Mouse (Mus musculus) right cerebral cortex, postnatal 36 days (tissue): ENCODE measurements around the gene 1700016C15Rik.
A peak's percentile ranks its signal among the peaks of the same experiment; 100 is the strongest.

ENCODE experiments used
- DNase-seq, 2 experiments: peaks; one replicate each; pipeline ENCODE4 v3.0.0; 2022; ENCODE audit warnings: low spot score in 2 of 2, mixed read lengths in 1 of 2

The 1700016C15Rik gene

DNA sequence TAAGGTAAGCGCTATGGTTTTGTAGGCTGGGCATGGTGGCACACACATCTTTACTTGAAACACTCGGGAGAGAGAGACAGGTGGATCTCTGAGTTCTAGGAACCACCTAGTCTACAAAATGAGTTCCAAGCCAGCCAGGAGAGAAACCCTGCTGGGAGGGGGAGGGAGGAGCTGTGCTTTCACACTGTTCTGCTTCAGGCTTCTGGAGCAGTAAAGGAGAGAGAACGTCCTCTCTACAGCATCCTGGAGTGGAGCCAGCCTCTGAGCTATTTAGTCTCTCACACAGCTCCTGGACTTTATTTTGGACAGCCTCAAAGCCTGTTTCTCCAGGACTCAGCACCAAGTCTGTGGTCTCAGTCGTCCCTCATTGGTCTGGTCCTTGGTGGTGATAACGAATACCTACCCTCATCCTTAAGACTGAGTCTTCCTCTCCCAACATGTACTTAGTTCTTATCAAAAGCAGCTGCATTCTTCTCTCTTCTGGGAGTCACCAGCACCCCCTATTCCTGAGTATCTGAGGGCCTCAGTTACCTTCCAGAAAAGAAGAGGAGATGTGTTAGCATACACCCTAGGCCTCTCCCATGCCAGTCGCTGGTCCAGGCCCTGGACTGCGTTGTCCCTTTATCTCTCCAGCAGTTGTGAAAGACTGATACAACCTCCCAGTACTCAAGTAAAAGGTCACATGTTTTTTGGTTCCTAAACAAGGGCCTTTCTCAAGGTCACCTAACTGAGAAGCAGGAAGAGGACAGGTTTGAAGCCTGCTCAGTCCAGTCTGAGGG is 12.4 kb upstream of the 1700016C15Rik start:
- DNase-seq, result no peak

DNA sequence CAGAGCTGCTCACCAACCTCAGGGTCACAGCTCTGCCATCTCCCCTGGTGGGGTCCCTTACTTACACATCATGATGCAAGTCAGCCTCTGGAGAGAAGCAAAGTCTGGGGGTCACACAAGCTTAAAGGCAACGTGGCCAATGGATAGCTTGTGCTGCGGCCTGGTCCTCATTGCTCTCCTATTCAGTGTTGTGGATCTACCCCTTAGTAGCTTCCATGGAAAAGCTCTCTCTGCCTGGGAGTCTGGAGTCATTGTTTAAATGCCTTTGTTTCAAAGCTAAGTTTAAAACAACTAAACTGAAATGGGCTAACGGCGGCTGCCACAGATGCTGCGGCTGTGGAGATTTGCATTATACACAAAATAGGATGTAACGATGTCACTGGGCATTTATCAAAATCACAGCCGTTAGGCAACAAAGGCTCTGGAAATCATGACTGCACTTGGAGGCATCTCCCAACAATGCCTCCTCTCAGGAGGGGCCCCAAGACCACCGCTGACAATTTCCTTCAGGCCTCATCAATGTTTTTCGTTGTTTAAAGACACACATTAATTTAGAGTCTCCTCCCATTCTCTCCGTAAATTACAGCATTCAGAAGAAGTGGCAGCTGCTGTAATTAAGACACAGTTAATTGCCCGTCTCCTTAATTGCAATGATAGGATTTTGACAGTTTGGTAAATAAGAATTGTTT is 11.1 kb upstream of the 1700016C15Rik start:
- no peak for DNase-seq

DNA sequence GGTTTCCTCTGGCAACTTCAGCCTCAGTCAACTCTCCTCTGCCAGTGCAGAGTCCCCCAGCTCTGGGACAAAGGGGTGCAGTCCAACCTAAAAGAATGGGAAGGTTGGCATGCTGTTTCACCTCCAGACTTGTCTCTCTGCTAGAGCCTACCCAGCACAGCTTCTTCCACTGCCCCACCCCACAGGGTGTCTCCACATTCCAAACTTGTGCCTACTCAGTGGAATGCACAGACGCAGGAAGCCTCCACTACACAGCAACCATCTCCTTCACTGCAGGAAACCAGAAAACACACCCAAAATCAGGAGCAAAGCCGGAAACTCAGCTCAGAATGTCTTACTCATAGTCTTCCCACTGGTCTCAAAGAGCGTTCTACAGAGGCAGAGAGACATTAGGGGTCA is 10.6 kb upstream of the 1700016C15Rik start:
- DNase-seq, result no peak

DNA sequence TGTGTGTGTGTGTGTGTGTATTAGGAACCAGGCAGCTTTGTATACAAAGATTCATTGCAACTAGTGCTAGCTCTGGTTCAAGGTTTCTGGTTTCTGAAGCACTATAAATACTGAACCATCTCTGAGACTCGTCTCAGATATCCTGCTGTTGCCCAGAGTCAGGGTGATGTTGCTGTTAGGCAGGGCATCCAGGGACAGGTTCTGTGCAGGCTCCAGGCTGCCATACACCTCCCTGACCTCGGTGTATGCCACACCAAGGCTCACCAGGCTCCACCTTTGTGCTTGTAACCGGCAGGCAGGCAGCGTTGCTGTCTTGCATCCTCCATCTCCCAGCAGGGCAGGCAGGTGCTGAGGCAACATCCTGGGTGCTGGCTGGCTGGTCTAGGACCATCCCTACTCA is 5.8 kb upstream of the 1700016C15Rik start:
- DNase-seq, result no peak

DNA sequence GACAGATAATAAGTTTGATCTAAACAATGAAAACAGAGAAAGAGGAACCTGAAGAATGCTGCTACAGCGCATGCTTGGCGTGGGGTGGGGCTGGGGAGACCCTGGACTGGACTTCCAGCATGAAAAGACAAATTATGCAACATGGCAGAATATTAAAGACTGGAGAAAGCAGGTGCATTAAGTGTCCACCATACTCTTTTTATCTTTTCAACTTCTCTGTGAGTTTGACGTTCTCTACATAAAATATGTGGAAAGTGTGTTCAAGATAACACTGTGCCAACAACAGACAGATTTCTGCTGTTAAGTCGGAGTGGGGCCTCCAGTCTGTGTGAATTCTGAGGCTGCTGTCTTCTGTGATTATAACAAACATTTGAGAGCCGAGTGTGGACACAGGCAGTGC is 2.7 kb upstream of the 1700016C15Rik start:
- no peak for DNase-seq

DNA sequence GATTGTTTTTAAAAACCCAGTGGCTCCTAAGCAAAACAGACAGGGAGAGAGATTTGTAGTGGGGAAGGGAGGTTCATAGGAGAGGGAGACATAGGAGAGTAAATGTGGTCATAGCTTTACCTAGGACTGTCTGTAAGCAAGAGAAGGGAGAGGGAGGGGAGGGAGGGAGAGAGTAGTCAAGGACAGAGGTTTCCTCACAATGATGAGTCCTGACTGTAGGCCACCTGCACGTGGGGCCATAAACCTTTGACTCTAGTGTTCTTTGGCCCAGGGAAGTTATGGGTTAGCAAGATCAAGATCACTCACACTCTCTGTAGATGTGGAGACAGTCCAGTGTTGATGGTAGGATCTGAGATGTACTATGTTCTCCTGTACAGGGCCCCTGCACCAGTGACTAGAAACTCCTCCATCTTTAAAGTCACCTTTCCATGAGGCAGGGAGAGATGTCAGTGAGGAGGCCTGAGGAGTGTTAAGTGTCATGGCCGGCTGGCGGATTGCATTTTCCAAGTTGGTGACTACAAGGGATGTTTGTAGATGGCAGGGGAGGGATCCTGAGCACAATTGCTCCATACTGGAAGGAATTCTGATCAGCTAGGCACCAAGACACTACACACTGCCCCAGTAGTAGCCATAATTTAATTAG is 1.6 kb upstream of the 1700016C15Rik start:
- no peak for DNase-seq

DNA sequence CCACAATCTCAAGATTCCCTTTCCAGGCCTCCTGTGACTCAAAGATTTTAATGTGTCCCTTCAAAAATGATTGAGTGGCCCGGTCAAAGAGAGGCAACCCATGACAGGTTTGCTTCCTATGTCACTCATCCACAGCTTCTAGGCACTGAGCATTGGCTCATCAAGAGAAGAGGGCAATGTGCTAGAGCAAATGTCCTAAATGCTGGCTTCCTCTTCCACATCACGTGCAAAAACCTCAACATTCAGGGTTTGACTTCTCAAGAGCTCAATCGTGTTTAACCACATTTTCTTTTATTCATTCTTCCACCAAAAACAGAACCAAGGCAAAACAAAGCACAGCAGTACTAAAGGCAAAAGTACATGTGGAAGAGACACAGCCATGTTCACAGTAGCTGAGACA is 2.4 kb downstream of the 1700016C15Rik start:
- DNase-seq, result no peak

DNA sequence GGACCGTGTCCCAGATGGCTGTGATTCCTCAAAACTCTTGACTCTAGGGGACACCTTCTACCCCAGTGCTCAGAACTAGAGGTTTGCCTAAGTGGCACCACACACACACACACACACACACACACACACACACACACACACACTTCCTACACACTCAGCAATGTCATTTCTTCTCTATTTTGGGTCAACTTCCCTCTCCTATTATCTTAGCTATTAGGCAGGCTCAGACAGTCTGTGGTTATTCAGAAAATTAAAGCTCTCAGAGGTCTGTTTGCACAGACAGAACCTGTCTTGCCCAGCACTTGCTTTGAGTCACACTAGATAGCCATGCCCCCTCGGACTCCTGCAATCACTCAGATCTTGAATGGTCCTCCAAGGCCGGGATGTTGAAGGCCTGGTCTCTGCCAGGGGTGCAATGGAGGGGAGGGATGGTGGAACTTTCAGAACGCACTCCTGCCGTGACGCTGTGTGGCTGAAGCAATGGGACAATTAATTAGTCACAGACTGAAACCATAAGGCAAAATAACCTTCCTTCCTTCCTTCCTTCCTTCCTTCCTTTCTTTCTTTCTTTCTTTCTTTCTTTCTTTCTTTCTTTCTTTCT is 8.0 kb downstream of the 1700016C15Rik start:
- DNase-seq, result no peak

DNA sequence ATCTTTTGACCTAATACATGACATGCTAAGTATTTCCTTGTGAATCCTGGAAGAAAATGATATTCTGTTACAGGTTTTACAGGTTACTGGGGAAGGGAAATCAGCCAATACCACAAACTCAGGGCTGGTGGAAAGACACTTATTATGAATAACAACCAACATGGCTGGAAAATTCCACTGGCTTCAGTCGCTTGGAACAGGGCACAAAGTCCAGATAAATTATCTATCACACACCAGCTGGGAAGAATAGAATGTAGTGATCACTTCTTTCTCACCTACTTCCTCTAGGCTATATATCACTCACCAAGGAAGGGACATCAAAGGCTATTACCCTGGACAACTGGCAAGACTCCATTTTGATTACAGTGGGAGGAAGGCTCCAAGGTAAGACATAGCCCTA is 11.1 kb downstream of the 1700016C15Rik start:
- no peak for DNase-seq

DNA sequence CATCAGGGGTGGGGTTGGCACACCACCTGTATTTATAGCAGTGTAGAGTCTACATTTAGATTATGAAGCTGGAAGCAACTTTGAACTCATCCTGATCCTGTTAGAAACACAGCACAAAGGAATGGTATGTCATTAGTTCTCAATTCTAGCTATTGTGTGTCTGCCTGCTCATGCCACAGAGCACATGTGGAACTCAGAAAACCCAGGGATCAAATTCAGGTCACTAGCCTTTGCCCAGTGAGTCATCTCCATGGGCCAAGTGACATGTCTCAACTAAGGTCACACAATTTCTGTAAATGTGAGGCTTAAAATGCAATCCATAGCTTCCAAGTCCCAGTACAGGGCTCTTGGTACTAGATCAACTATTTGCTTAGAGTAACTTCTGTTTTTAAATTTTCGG is 12.5 kb downstream of the 1700016C15Rik start:
- DNase-seq, result no peak

DNA sequence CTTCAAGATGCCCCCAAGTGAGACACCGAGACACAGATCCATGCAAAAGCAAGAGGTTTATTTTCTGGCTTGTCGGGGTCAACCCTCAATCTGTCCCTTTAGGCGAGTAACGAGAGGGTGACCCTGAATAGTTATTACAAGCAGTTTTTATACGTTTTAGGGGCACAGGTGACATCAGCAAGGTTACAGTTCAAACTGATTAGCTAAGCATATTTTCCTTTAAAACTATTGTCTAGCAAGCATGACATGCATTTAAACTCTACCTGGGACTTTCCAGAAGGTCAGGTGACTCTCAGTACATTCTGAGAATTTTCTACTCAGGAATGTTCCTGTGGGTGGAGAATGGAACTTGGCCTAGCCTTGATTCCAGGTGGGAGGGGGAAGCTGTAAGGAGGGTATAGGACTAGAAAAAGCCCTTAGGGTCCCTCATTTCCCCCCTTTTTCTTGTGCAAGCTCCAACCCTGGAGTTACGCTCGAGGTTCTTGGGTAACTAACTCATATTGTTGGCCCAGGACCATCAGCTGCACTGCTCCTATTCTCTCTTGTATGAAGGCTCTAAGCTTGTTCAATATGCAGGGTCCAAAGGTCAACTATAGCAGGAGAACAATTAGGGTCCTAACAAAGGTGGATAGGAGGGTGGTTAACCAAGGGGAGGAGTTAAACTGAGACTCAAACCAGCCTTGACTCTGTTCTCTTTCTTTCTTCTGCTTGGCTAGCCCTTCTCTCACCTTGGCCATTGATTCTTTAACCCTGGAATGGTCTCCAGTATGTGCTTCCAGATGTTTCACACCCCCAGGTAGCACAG is 15.1 kb downstream of the 1700016C15Rik start:
- DNase-seq, result no peak

DNA sequence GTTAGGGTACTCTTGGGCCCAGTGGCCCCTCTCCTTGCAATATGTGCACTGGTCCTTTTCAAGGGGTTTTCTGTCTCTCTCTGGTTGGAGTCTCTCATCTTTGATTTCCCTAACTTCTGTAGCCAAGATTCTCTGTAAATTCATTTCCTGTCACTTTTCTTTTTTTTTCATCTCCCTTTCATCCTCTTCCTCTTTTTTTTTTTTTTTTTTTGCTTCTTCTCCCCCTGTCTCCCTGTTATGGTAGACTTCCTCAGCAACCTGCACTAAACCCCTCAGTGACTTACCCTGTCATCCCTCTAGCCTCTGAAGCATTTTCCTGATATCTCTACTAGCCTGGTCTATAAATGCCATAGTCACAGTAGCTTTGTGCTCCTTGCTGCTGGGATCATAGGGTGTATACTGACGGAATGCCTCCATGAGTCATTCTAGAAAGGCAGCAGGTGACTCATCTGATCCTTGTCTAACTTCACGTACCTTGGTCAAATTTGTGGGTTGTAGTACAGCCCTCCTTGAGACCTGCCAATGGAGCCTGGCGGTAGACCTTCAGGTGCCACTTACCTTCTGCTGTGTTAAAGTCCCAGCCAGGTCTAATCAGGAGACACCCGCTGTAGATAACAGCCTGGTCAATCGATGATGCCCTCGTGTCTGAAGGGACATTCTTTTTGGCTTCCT is 18.4 kb downstream of the 1700016C15Rik start:
- no peak for DNase-seq

DNA sequence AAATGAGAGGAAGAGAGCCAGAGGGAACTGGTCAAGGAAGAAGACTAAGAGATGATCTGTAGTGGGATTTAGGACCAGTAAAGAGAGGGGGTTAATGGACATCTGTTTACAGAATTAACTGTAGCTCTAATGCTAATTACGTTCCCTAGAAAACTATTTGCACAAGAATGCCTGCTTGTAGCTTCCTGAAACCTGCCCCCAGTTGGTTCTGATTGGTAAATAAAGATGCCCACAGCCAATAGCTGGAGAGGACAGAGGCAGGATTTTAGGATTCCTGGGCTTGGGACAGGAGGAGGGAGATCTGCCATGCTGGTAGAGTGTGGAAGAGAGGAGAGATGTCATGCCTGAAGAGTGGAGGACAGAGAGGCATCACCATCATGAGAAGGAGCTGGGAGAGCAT is 23.9 kb downstream of the 1700016C15Rik start:
- DNase-seq, result no peak

DNA sequence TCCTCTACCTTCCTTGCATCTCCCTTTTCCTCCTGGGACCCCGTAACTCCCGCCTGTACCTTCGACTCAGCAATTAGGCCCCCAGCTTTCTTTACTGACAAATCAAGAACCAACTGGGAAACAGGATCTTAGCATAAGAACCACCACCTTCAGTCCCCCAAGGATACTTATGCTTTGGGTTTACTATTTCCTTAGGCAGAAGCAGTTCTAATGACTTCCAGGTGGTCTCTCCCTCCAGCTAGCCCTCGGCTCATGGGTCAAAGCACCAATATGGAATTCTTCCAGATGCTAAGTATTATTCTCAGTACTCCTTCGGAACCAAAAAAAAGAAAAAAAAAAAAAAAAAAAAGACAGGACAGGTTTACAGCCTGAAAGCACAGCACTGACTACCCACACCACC is 27.6 kb downstream of the 1700016C15Rik start:
- DNase-seq, result no peak

DNA sequence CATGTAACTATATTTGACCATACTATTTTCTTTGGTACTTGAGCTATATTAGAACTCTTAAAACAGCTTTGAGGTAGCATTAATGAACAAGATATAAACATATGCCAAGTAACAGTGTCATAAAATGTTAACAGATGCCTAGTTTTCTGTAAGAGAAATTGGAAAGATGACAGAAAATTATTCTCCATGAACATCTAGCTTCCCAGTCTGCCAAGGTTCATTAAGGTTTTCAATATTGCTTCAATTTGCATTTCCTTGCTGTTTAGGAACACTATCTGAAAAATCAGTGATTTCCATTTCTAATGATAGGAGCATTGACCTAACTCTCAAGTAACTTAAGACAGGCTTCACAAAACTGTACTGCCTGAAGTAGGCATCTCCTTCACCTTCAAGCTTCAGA is 39.3 kb downstream of the 1700016C15Rik start:
- DNase-seq, result no peak

DNA sequence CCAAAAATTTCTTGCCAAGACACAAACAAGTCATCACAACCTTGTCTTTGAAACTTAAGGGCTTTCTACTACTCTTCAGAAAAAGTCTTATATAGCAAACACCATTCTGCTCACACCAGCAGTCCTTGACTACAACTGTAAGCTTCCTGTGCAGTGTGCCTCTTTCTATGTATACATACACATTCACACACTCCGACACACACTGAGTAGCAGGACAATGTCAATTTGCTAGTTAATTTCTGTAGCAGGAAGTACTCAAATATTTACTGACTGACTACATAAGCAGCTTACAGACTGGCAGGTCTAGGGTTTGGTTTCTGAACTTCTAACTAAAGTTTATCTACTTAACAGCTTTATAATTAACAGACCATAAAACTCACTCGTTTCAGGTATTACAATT is 47.8 kb downstream of the 1700016C15Rik start:
- no peak for DNase-seq

DNA sequence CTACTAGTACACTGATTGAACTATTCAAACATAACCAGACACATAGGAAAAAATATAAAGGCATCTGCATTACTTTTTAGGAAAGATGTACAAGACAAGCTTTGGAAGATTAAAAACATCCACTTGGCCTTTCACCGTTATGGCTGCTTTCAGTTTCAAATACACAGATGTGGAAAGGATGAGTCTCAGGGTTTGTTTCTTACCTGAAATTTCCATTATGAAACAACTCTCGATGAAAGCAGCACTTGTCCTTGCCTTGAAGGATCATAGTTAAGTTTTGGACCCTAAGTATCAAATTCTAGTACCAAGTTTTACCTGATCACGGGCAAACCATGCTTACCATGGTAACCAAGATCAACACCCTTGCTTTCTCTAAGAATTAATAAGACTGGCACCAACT is 63.2 kb downstream of the 1700016C15Rik start:
- DNase-seq, result no peak

DNA sequence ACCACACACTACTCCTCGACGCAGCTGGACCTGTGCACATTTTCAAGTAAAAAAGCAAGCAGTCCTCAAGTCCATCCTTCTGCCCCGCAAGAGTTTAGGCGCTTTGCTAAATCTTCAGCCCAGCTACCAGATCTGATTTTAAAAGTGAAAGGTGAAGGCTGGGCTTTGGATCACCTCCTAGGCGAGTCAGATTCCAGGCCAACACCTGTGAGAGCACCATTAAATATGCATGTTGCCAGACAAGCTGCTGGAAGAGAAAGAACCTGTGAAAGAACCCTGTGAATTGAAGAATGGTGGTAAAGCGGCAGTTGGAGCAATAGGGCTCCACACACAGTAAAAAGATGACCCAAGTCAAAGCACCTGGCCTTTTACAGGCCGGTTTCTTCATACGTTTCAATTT is 65.3 kb downstream of the 1700016C15Rik start:
- no peak for DNase-seq

DNA sequence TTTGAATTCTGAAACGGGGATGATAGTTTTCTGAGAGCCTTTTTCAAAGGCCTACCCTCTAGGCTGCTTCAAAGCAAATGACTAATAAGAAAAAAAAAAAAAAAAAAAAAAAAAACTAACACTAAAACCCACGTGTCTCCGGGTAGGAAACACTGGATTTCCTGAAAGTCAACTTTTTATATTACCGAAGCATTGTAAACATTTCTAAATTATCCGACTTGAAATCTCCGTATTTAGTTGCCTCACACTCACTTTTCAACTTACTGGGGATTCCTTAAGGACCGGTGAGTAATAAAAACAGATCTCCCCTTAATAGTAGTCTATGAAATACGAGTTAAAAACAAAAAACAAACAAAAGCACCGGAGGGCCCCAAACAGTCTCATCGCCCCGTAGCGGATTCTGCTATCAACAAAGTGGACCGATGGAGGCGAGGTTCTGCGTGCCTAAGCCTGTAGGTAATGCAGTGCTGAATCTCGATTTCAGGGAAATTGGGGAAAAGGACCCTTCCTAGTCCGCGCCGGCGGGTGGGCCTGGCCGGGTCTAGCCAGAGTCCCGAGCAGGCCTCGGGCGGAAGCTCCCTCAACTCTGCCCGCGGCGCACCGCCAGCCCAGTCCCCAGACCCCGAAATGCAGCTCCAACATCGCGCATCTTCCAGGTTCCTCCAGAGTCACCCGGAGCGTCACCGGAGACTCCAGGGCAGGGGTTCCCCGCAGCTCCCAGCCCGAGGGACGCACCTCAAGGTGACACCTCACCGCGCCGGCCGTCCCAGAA is 66.0 kb downstream of the 1700016C15Rik start:
- DNase-seq, result peak in 1 of 2 experiments; percentile 41

DNA sequence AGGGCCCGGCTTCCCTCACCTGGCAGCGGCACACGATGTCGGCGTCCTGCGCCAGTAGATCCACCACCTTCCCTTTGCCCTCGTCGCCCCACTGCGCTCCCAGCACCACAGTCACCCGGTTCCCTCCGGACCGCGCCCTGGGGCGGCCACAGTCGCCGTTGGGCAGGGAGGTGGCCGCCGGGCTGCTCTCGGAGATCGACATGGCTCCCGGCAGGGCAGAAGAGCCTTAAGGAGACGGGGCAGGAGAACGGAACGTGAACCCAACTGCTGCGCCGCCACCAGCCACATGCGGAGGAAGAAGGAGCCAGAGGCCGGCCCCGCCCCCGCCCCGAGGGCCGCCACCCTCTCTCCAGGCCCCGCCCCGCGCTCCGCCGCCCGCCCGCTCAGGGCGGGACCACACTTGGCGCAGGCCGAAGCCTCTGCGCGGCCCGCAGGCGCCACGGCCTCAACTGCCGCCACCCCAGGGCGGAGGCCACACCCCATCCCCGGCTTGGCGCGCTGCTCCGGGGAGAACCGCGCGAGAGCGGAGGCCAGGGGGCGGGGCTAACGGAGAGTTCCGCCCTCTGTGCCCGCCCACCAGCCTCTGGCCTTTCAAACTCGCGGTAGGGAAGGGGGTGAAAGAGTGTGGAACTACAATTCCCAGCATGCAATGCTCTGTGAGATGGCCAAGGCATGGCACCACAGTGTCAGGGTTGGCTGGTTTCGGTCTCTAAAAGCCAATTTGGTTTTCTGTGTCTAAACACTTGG is 66.8 kb downstream of the 1700016C15Rik start, which contains the start of gene Adss:
Adss (minus strand) TSS at position 319 of the 747 bp plus-strand sequence.
- DNase-seq, result peak; percentile 95 to 96
